Mouse (Mus musculus): ENCODE measurements around the gene Serpinb11. TPM values are rescaled to one million over a fixed set of nuclear protein-coding genes. Genes with fewer than 3 reads are reported as not detected.

Serpinb11 gene
- total RNA-seq, 2 experiments from 2014 or later, result not detected

Other genes with a start within 250 kb of the Serpinb11 start
- not detected in 2 replicates for gene Serpinb3b, start 82.8 kb upstream of the Serpinb11 start, total RNA-seq (2014; fragmentation: Nextera tagmentation)
- gene Serpinb3b, start 82.8 kb upstream of the Serpinb11 start, total RNA-seq (2017), result not detected in 2 replicates
- not detected in 2 replicates for gene Serpinb3c, start 82.8 kb upstream of the Serpinb11 start, total RNA-seq (2014; fragmentation: Nextera tagmentation)
- gene Serpinb3c, start 82.8 kb upstream of the Serpinb11 start, total RNA-seq (2017), result not detected in 2 replicates
- gene Serpinb7, start 38.5 kb downstream of the Serpinb11 start, total RNA-seq (2014; fragmentation: Nextera tagmentation), result not detected in 2 replicates
- not detected in 2 replicates for gene Serpinb7, start 38.5 kb downstream of the Serpinb11 start, total RNA-seq (2017)
- gene Serpinb2, start 150.2 kb downstream of the Serpinb11 start, total RNA-seq (2014; fragmentation: Nextera tagmentation), result not detected in 2 replicates
- gene Serpinb2, start 150.2 kb downstream of the Serpinb11 start, total RNA-seq (2017), result 0.22 and 0.46 TPM in 2 replicates
- 0.68 and 0.82 TPM in 2 replicates for gene Serpinb8, start 228.8 kb downstream of the Serpinb11 start, total RNA-seq (2014; fragmentation: Nextera tagmentation)
- gene Serpinb8, start 228.8 kb downstream of the Serpinb11 start, total RNA-seq (2017), result 0.52 TPM in 1 of 2 replicates, not detected in the other